Mouse (Mus musculus): ENCODE data around the gene Hmga1. TPM values are rescaled to one million over a fixed set of nuclear protein-coding genes. Genes with fewer than 3 reads are reported as not detected.

Hmga1 gene
- total RNA-seq, 4 experiments from 2014 or later: 42.6 to 51.1 (median 46.9) TPM

GRCm38 (mm10) chr17:27587252-27587651 is 31.0 kb downstream of the Hmga1 start:
- DNase-seq (ENCODE audit: low spot score): peak; percentile 66

GRCm38 (mm10) chr17:27588231-27588630 is 31.9 kb downstream of the Hmga1 start:
- DNase-seq (ENCODE audit: low spot score): no peak

GRCm38 (mm10) chr17:27591826-27592564 is 35.7 kb downstream of the Hmga1 start:
- DNase-seq (ENCODE audit: low spot score): no peak

GRCm38 (mm10) chr17:27592565-27592910 is 36.2 kb downstream of the Hmga1 start:
- no peak for DNase-seq (ENCODE audit: low spot score)

- DNase-seq (ENCODE audit: low spot score): no peak
Observed at GRCm38 (mm10) chr17:27595659-27596375, 39.5 kb downstream of the Hmga1 start.

GRCm38 (mm10) chr17:27596376-27597190 is 40.3 kb downstream of the Hmga1 start:
- DNase-seq (ENCODE audit: low spot score): no peak

GRCm38 (mm10) chr17:27600286-27600685 is 44.0 kb downstream of the Hmga1 start:
- DNase-seq (ENCODE audit: low spot score): no peak

- DNase-seq (ENCODE audit: low spot score): no peak
Observed at GRCm38 (mm10) chr17:27600869-27601268, 44.6 kb downstream of the Hmga1 start.

GRCm38 (mm10) chr17:27603036-27603435 is 46.7 kb downstream of the Hmga1 start:
- DNase-seq (ENCODE audit: low spot score): no peak

- DNase-seq (ENCODE audit: low spot score): peak; percentile 71
Observed at GRCm38 (mm10) chr17:27603522-27604234, 47.4 kb downstream of the Hmga1 start.

- DNase-seq (ENCODE audit: low spot score): no peak
Observed at GRCm38 (mm10) chr17:27609576-27609975, 53.3 kb downstream of the Hmga1 start.

GRCm38 (mm10) chr17:27610679-27611518 is 54.6 kb downstream of the Hmga1 start:
- DNase-seq (ENCODE audit: low spot score): no peak

GRCm38 (mm10) chr17:27611519-27611884 is 55.2 kb downstream of the Hmga1 start:
- DNase-seq (ENCODE audit: low spot score): no peak

- DNase-seq (ENCODE audit: low spot score): no peak
Observed at GRCm38 (mm10) chr17:27611994-27612393, 55.7 kb downstream of the Hmga1 start.

- no peak for DNase-seq (ENCODE audit: low spot score)
Observed at GRCm38 (mm10) chr17:27613016-27613415, 56.7 kb downstream of the Hmga1 start.

Other genes starting within 250 kb of the Hmga1 start
- under 1 TPM in 3 of 4 experiments, not detected in 1; 0.16 to 0.30 (median 0.23) TPM for gene Grm4, start 35.1 kb upstream of the Hmga1 start, total RNA-seq (2022)
- gene AI413582, start 9.3 kb downstream of the Hmga1 start, total RNA-seq (2022): 10 to 100 TPM in 2 of 4 experiments, 1 to 10 TPM in 2; 6.4 to 10.3 (median 9.9) TPM
- gene Nudt3, start 67.0 kb downstream of the Hmga1 start, total RNA-seq (2022): 100 to 1,000 TPM; 349 to 367 (median 360) TPM
- under 1 TPM in 1 of 4 experiments, not detected in 3; 0.98 TPM for gene RPS10-NUDT3, start 78.7 kb downstream of the Hmga1 start, total RNA-seq (2022)
- gene Rps10, start 80.2 kb downstream of the Hmga1 start, total RNA-seq (2022): 100 to 1,000 TPM; 481 to 609 (median 561) TPM
- gene Pacsin1, start 99.0 kb downstream of the Hmga1 start, total RNA-seq (2022): under 1 TPM; 0.09 to 0.85 (median 0.39) TPM
- not detected for gene Spdef, start 172.5 kb downstream of the Hmga1 start, total RNA-seq (2022)